In genomic region chr7:19722754-19723195, GRCm38 (mm10) we compare ENCODE assay signal across 11 mouse cellular contexts. TPM values are rescaled to one million over a fixed set of nuclear protein-coding genes. Genes with fewer than 3 reads are reported as not detected.
A peak's percentile ranks its signal among the peaks of the same experiment; 100 is the strongest.
DNase-seq lines count a peak whose midpoint lies in the region; ATAC-seq and TF ChIP-seq lines count a peak whose summit lies in the region.
"Had no signal": no experiment of that assay in that cellular context is flagged by ENCODE, and none has a peak within 500 bp of the region (broad histone marks: within the 10 kb centered on the region; RNA-seq: fewer than 3 reads in every experiment).

No protein-coding gene starts in this region.

- peaks cover 4% of the 10 kb centered on the region for H3K9me3 ChIP-seq in stomach, embryonic 16.5 days (replicated peaks; ENCODE audit: control insufficient read depth, low read length)
- H3K9me3 ChIP-seq in midbrain, embryonic 13.5 days, result no peaks in the 10 kb centered on the region; the same call in 1 of the 2 replicates
- peaks cover 2% of the 10 kb centered on the region for H3K9me3 ChIP-seq in hindbrain, embryonic 11.5 days (ENCODE audit: control insufficient read depth, low read length)

- no peaks in the 10 kb centered on the region for H3K79me2 ChIP-seq in liver, adult 2 months (ENCODE audit: control insufficient read depth, insufficient read depth, low read length)

- H3K27me3 ChIP-seq in liver, adult 2 months (ENCODE audit: control insufficient read depth, insufficient read depth, low read length), result no peaks in the 10 kb centered on the region
- H3K27me3 ChIP-seq in stomach, embryonic 16.5 days (ENCODE audit: control insufficient read depth, insufficient read depth, low read length), result no peaks in the 10 kb centered on the region
- no peaks in the 10 kb centered on the region for H3K27me3 ChIP-seq in midbrain, embryonic 13.5 days
- no peaks in the 10 kb centered on the region for H3K27me3 ChIP-seq in hindbrain, embryonic 11.5 days (ENCODE audit: control insufficient read depth, insufficient read depth, low read length)

- peak; percentile 53 for ATAC-seq in stomach, embryonic 16.5 days (ENCODE audit: insufficient read depth, low FRiP score)
- ATAC-seq in midbrain, embryonic 13.5 days, result no peak
- no peak for ATAC-seq in megakaryocyte-erythroid progenitor cell, adult 5-6 weeks (replicated peaks; ENCODE audit: low FRiP score, low TSS enrichment, poor library complexity, severe bottlenecking)
- no peak for ATAC-seq in hindbrain, embryonic 11.5 days (ENCODE audit: low FRiP score)

- no peak overlapping the region for H3K4me2 ChIP-seq in stomach, embryonic 16.5 days (ENCODE audit: low read depth, low read length)
- H3K4me2 ChIP-seq in midbrain, embryonic 13.5 days (replicated peaks), result no peak overlapping the region
- H3K4me2 ChIP-seq in hindbrain, embryonic 11.5 days (replicated peaks; ENCODE audit: low read depth, low read length), result no peak overlapping the region

- no peak for TF ChIP-seq POLR2A in liver, adult 2 months (IDR thresholded peaks at IDR 0.05; ENCODE audit: extremely low read depth, insufficient read depth, low read length)

- no peak overlapping the region for H3K9ac ChIP-seq in liver, adult 2 months (ENCODE audit: low read depth, low read length)
- no peak overlapping the region for H3K9ac ChIP-seq in stomach, embryonic 16.5 days (ENCODE audit: low read length)
- H3K9ac ChIP-seq in midbrain, embryonic 13.5 days (replicated peaks), result no peak overlapping the region
- H3K9ac ChIP-seq in hindbrain, embryonic 11.5 days (ENCODE audit: low read depth, low read length), result no peak overlapping the region

- 78% methylated on average over 6 of the region's 6 CpGs for WGBS in liver, adult 2 months
- 81% methylated on average over 6 of the region's 6 CpGs for WGBS in stomach, embryonic 16.5 days
- 92% methylated on average over 6 of the region's 6 CpGs for WGBS in midbrain, embryonic 13.5 days
- WGBS in hindbrain, embryonic 11.5 days, result 93% methylated on average over 6 of the region's 6 CpGs

- H3K27ac ChIP-seq in liver, adult 2 months (replicated peaks; ENCODE audit: insufficient read depth, low read depth, low read length), result peak overlapping the region; percentile 19
- peak overlapping the region; percentile 16; the same call in 1 of the 2 replicates for H3K27ac ChIP-seq in stomach, embryonic 16.5 days (ENCODE audit: low read length)
- no peak overlapping the region for H3K27ac ChIP-seq in midbrain, embryonic 13.5 days
- no peak overlapping the region for H3K27ac ChIP-seq in hindbrain, embryonic 11.5 days (ENCODE audit: low read depth, low read length)

- no peak for DNase-seq in liver, adult 2 months (ENCODE audit: extremely low read depth, low read depth, low spot score)
- DNase-seq in liver, result no peak
- peak; percentile 66 to 74 for DNase-seq in heart, postnatal 10 days
- DNase-seq in kidney, postnatal 4 days, result peak; percentile 68 to 77
- no peak for DNase-seq in hindbrain, embryonic 11.5 days (ENCODE audit: low spot score)
- DNase-seq: left cerebral cortex, postnatal 4 days; right cerebral cortex, postnatal 4 days had no signal

- no peak for TF ChIP-seq CTCF in liver, adult 2 months (IDR thresholded peaks at IDR 0.05; ENCODE audit: low read depth, low read length)

- no peak overlapping the region for H3K4me3 ChIP-seq in liver, adult 2 months (ENCODE audit: insufficient read depth, low read depth, low read length)
- no peak overlapping the region for H3K4me3 ChIP-seq in stomach, embryonic 16.5 days (replicated peaks; ENCODE audit: low read length)
- no peak overlapping the region for H3K4me3 ChIP-seq in midbrain, embryonic 13.5 days (replicated peaks)
- H3K4me3 ChIP-seq in hindbrain, embryonic 11.5 days (ENCODE audit: low read depth, low read length), result no peak overlapping the region
- H3K4me3 ChIP-seq: myocyte had no signal

- peaks cover 16% of the 10 kb centered on the region; the same call in 1 of the 2 replicates for H3K36me3 ChIP-seq in liver, adult 2 months (ENCODE audit: control insufficient read depth, insufficient read depth, low read length)
- peaks cover 43% of the 10 kb centered on the region for H3K36me3 ChIP-seq in stomach, embryonic 16.5 days (ENCODE audit: control insufficient read depth, insufficient read depth, low read length)
- H3K36me3 ChIP-seq in midbrain, embryonic 13.5 days, result peaks cover 88% of the 10 kb centered on the region
- H3K36me3 ChIP-seq in hindbrain, embryonic 11.5 days (ENCODE audit: control insufficient read depth, insufficient read depth, low read length), result 0 out of 2 replicates have a peak, but pooled peaks cover 2% of the 10 kb centered on the region

- H3K4me1 ChIP-seq in liver, adult 2 months (ENCODE audit: control insufficient read depth, insufficient read depth, low read length), result no peaks in the 10 kb centered on the region
- H3K4me1 ChIP-seq in stomach, embryonic 16.5 days (ENCODE audit: control insufficient read depth, insufficient read depth, low read length), result no peaks in the 10 kb centered on the region
- H3K4me1 ChIP-seq in midbrain, embryonic 13.5 days (replicated peaks), result no peaks in the 10 kb centered on the region
- H3K4me1 ChIP-seq in hindbrain, embryonic 11.5 days (replicated peaks; ENCODE audit: control insufficient read depth, insufficient read depth, low read length), result no peaks in the 10 kb centered on the region

- intact Hi-C loops in heart, postnatal 10 days (cut with DNase I), result no loop called here

RNA-seq across cellular contexts. Expression of gene Tomm40, which starts 7.5 kb away (rescaled TPM):
- 22.3 and 26.9 TPM in 2 replicates for total RNA-seq in liver, adult 2 months (2014; rRNA removed)
- 48.7 and 56.2 TPM in 2 replicates for polyA plus RNA-seq in liver, adult 2 months (2012; rRNA removed)
- total RNA-seq in heart, postnatal 10 days (2021), result 100 to 1,000 TPM; 129 to 131 TPM
- 65.2 and 81.8 TPM in 2 replicates for polyA plus RNA-seq in stomach, embryonic 16.5 days (2015; fragmentation: Nextera tagmentation; extraction: Ambion mirVana)
- 105 and 125 TPM in 2 replicates for polyA plus RNA-seq in midbrain, embryonic 13.5 days (2015; fragmentation: Nextera tagmentation; extraction: Ambion mirVana)
- 111 and 140 TPM in 2 replicates for total RNA-seq in megakaryocyte-erythroid progenitor cell, adult 5-6 weeks (2014; fragmentation: Nextera tagmentation)
- 44.6 and 64.9 TPM in 2 replicates for total RNA-seq in megakaryocyte-erythroid progenitor cell, adult 5-6 weeks (2017)
- polyA plus RNA-seq in hindbrain, embryonic 11.5 days (2014; fragmentation: Nextera tagmentation; extraction: Ambion mirVana), result 113 and 129 TPM in 2 replicates

RNA-seq across cellular contexts. Expression of gene Apoe, which starts 23.8 kb away (rescaled TPM):
- 23,407 and 25,019 TPM in 2 replicates for total RNA-seq in liver, adult 2 months (2014; rRNA removed)
- polyA plus RNA-seq in liver, adult 2 months (2012; rRNA removed), result 39,394 and 43,401 TPM in 2 replicates
- total RNA-seq in heart, postnatal 10 days (2021), result 100 to 1,000 TPM; 268 to 276 TPM
- 385 and 438 TPM in 2 replicates for polyA plus RNA-seq in stomach, embryonic 16.5 days (2015; fragmentation: Nextera tagmentation; extraction: Ambion mirVana)
- polyA plus RNA-seq in midbrain, embryonic 13.5 days (2015; fragmentation: Nextera tagmentation; extraction: Ambion mirVana), result 173 and 194 TPM in 2 replicates
- total RNA-seq in megakaryocyte-erythroid progenitor cell, adult 5-6 weeks (2014; fragmentation: Nextera tagmentation), result 113 and 140 TPM in 2 replicates
- 556 and 867 TPM in 2 replicates for total RNA-seq in megakaryocyte-erythroid progenitor cell, adult 5-6 weeks (2017)
- polyA plus RNA-seq in hindbrain, embryonic 11.5 days (2014; fragmentation: Nextera tagmentation; extraction: Ambion mirVana), result 192 and 221 TPM in 2 replicates

RNA-seq across cellular contexts. Expression of gene Nectin2, which starts 27.5 kb away (rescaled TPM):
- 17.8 and 18.9 TPM in 2 replicates for total RNA-seq in liver, adult 2 months (2014; rRNA removed)
- 57.4 and 68.7 TPM in 2 replicates for polyA plus RNA-seq in liver, adult 2 months (2012; rRNA removed)
- 10 to 100 TPM; 43.1 to 45.2 TPM for total RNA-seq in heart, postnatal 10 days (2021)
- polyA plus RNA-seq in stomach, embryonic 16.5 days (2015; fragmentation: Nextera tagmentation; extraction: Ambion mirVana), result 98.6 and 104 TPM in 2 replicates
- 40.6 and 48.0 TPM in 2 replicates for polyA plus RNA-seq in midbrain, embryonic 13.5 days (2015; fragmentation: Nextera tagmentation; extraction: Ambion mirVana)
- total RNA-seq in megakaryocyte-erythroid progenitor cell, adult 5-6 weeks (2014; fragmentation: Nextera tagmentation), result 2.2 and 6.0 TPM in 2 replicates
- total RNA-seq in megakaryocyte-erythroid progenitor cell, adult 5-6 weeks (2017), result 3.9 and 12.3 TPM in 2 replicates
- 52.5 and 60.3 TPM in 2 replicates for polyA plus RNA-seq in hindbrain, embryonic 11.5 days (2014; fragmentation: Nextera tagmentation; extraction: Ambion mirVana)

RNA-seq across cellular contexts. Expression of gene Apoc1, which starts 30.3 kb away (rescaled TPM):
- total RNA-seq in liver, adult 2 months (2014; rRNA removed), result 7,017 and 7,765 TPM in 2 replicates
- polyA plus RNA-seq in liver, adult 2 months (2012; rRNA removed), result 5,801 and 8,240 TPM in 2 replicates
- total RNA-seq in heart, postnatal 10 days (2021), result 10 to 100 TPM in 1 of 2 experiments, 1 to 10 TPM in 1; 5.2 to 14.7 TPM
- polyA plus RNA-seq in stomach, embryonic 16.5 days (2015; fragmentation: Nextera tagmentation; extraction: Ambion mirVana), result 38.3 and 53.4 TPM in 2 replicates
- polyA plus RNA-seq in midbrain, embryonic 13.5 days (2015; fragmentation: Nextera tagmentation; extraction: Ambion mirVana), result 0.94 and 1.0 TPM in 2 replicates
- 2.3 and 3.6 TPM in 2 replicates for total RNA-seq in megakaryocyte-erythroid progenitor cell, adult 5-6 weeks (2014; fragmentation: Nextera tagmentation)
- 15.4 TPM in 1 of 2 replicates, not detected in the other for total RNA-seq in megakaryocyte-erythroid progenitor cell, adult 5-6 weeks (2017)
- 3.0 and 3.4 TPM in 2 replicates for polyA plus RNA-seq in hindbrain, embryonic 11.5 days (2014; fragmentation: Nextera tagmentation; extraction: Ambion mirVana)
- polyA plus RNA-seq: myocyte had no signal

RNA-seq across cellular contexts. Expression of gene Apoc4, which starts 41.5 kb away (rescaled TPM):
- 2,758 and 2,845 TPM in 2 replicates for total RNA-seq in liver, adult 2 months (2014; rRNA removed)
- polyA plus RNA-seq in liver, adult 2 months (2012; rRNA removed), result 3,664 and 4,159 TPM in 2 replicates
- total RNA-seq in heart, postnatal 10 days (2021), result not detected
- polyA plus RNA-seq in stomach, embryonic 16.5 days (2015; fragmentation: Nextera tagmentation; extraction: Ambion mirVana), result 11.4 and 16.8 TPM in 2 replicates
- not detected in 2 replicates for polyA plus RNA-seq in midbrain, embryonic 13.5 days (2015; fragmentation: Nextera tagmentation; extraction: Ambion mirVana)
- not detected in 2 replicates for total RNA-seq in megakaryocyte-erythroid progenitor cell, adult 5-6 weeks (2014; fragmentation: Nextera tagmentation)
- not detected in 2 replicates for total RNA-seq in megakaryocyte-erythroid progenitor cell, adult 5-6 weeks (2017)
- polyA plus RNA-seq in hindbrain, embryonic 11.5 days (2014; fragmentation: Nextera tagmentation; extraction: Ambion mirVana), result not detected in 2 replicates
- total RNA-seq: left cerebral cortex, postnatal 4 days had no signal
- polyA plus RNA-seq: myocyte had no signal

Comparison
In these comparisons a context has a peak if more than half of its experiments do, and no peak if none do; other contexts are left out.
1. DNase-seq: peak in heart, postnatal 10 days (2 of 2) and kidney, postnatal 4 days (2 of 2); none in liver, adult 2 months (single experiment), liver (single experiment) and hindbrain, embryonic 11.5 days (single experiment).
2. H3K27ac ChIP-seq: peak in liver, adult 2 months (single experiment) and stomach, embryonic 16.5 days (single experiment); none in midbrain, embryonic 13.5 days (single experiment) and hindbrain, embryonic 11.5 days (single experiment).
3. RNA of gene Apoe, which starts 23.8 kb away (polyA plus RNA-seq): 39,394 to 43,401 TPM in liver, adult 2 months; 385 to 438 TPM in stomach, embryonic 16.5 days, 192 to 221 TPM in hindbrain, embryonic 11.5 days and 173 to 194 TPM in midbrain, embryonic 13.5 days; every median in the first group is over 10 times any median in the second.